Mouse (Mus musculus): ENCODE results near the gene Txnrd2.

Gene Txnrd2

DNA sequence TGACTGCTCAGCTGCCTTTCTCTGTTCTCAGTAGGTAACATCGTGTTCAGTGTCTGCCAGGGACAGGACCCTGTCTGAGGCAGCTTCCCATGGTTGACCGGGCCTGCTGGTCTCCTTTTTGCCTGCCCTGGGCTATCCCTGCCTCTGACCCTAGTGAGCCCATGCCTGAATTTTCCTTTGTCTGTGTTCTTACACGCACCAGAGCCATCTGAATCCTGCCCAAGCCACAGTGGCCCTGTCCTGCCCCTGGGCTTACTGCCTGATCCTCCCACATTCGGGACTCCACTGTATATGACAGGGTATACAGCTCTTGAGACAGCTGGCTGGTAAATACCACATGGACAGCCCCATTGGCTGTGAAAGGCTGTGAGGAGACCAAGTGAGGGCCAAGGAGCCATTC lies 16.4 kb upstream of the Txnrd2 start:
- Histone ChIP-seq H3K4me3 (replicated peaks; ENCODE audit: low read length) (no peak overlapping the region), H3K4me1 (replicated peaks; ENCODE audit: low read depth, low read length) (peaks cover 23% of the 10 kb centered on the region), H3K9me3 (ENCODE audit: low read length) (no peaks in the 10 kb centered on the region), H3K36me3 (ENCODE audit: insufficient read depth, low read length) (peaks cover 42% of the 10 kb centered on the region), H3K27me3 (ENCODE audit: insufficient read depth, low read length) (no peaks in the 10 kb centered on the region)
- TF ChIP-seq POU5F1 (IDR thresholded peaks at IDR 0.05; ENCODE audit: borderline replicate concordance, low read length), result no peak

DNA sequence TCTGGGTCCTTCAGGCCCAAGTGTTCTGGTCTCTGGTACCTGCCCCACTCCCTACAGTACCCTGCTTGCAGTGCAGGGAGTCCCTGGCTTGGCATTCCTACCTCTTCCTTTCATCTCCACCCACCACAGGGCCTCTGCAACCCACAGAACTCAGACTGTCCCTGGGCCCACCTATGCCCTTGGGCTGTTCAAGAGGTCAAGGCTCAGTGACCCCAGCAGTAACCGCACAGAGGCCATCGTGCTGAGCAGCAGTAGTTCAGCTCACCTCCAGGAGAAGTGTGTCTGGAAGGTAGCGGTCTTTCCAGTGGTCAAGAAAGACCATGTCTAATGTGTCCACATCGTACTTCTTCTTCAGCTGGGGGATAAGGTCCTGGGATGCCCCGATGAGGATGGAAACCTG lies 15.8 kb upstream of the Txnrd2 start:
- no peak for TF ChIP-seq CTCF (conservative IDR thresholded peaks at IDR 0.05; ENCODE audit: low read length)
- TF ChIP-seq POU5F1 (IDR thresholded peaks at IDR 0.05; ENCODE audit: borderline replicate concordance, low read length), result no peak
- TF ChIP-seq NANOG (IDR thresholded peaks at IDR 0.05; ENCODE audit: borderline replicate concordance, low read length), result no peak
- H3K9me3 ChIP-seq (ENCODE audit: low read length), result no peaks in the 10 kb centered on the region
- H3K27me3 ChIP-seq (ENCODE audit: insufficient read depth, low read length), result no peaks in the 10 kb centered on the region
- peaks cover 19% of the 10 kb centered on the region for H3K4me1 ChIP-seq (replicated peaks; ENCODE audit: low read depth, low read length)
- H3K36me3 ChIP-seq (ENCODE audit: insufficient read depth, low read length), result peaks cover 35% of the 10 kb centered on the region
- H3K4me3 ChIP-seq (replicated peaks; ENCODE audit: low read length), result no peak overlapping the region

DNA sequence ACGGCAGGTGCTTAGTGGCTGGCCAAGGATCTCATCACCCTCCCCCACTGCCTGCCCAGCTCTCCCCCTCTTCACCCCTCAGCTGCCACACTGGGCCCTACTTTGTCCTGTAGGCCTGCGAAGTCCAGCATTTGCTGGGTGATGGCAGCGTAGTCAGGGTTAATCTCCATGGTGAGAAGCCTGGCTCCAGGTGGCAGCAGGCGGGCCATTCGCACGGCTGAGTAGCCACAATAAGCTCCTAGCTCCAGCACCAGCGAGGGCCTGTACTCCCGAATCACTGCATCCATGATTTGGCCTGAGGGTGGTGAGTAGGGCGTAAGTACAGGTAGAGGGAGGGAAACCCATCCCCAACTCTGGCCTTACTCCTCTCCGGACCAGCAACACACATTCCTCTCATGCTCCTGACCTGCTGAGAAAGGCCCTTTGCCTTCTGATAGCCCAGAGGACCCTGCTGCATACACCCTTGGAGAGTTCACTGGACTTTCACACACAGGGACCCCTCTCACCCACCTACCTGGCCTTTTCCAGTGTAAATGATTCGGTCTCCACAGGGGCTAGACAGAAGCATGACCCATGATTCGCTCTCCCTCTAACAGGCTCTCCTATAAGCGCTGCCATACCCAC lies 15.0 kb upstream of the Txnrd2 start:
- no peak overlapping the region for H3K4me3 ChIP-seq (replicated peaks; ENCODE audit: low read length)
- TF ChIP-seq CTCF (conservative IDR thresholded peaks at IDR 0.05; ENCODE audit: low read length) (no peak), NANOG (IDR thresholded peaks at IDR 0.05; ENCODE audit: borderline replicate concordance, low read length) (no peak), POU5F1 (IDR thresholded peaks at IDR 0.05; ENCODE audit: borderline replicate concordance, low read length) (no peak)
- H3K4me1 ChIP-seq (replicated peaks; ENCODE audit: low read depth, low read length), result peaks cover 17% of the 10 kb centered on the region
- H3K27me3 ChIP-seq (ENCODE audit: insufficient read depth, low read length), result no peaks in the 10 kb centered on the region
- peaks cover 29% of the 10 kb centered on the region for H3K36me3 ChIP-seq (ENCODE audit: insufficient read depth, low read length)
- no peaks in the 10 kb centered on the region for H3K9me3 ChIP-seq (ENCODE audit: low read length)

DNA sequence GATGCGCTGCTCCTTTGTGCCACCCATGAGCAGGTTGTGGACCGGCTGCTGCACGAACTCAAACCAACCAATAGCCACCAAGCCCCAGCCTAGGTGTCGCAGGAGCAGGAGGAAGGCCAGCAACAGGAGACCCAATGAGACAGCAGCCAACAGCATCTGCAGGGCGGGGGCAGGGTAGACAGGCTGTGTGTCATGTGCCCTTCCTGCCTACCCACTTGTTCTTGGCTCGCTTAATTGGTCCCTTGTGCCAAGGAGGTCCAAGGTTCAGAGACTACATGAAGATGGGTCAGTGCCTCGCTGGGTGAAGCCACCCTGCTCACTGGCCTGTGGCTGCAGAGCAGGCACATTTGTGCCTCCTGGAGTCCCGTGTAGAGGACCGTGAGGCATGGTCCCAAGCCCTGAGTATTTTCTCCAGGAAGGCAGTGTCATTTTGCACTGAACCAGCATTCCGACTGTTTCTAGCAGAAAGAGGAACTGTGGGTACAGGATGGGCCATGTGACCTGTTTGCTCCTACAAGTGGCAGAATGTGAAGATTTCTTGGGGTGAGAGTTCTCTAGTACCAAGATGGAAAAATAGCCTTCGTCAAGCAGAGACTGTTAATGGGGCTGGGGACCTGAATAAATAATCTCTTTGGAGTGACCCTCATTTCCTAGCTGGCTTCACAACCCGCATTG lies 14.2 kb upstream of the Txnrd2 start:
- Histone ChIP-seq H3K27me3 (ENCODE audit: insufficient read depth, low read length) (no peaks in the 10 kb centered on the region), H3K9me3 (ENCODE audit: low read length) (no peaks in the 10 kb centered on the region), H3K4me3 (replicated peaks; ENCODE audit: low read length) (no peak overlapping the region), H3K4me1 (replicated peaks; ENCODE audit: low read depth, low read length) (peaks cover 22% of the 10 kb centered on the region), H3K36me3 (ENCODE audit: insufficient read depth, low read length) (peaks cover 29% of the 10 kb centered on the region)
- TF ChIP-seq NANOG (IDR thresholded peaks at IDR 0.05; ENCODE audit: borderline replicate concordance, low read length) (no peak), POU5F1 (IDR thresholded peaks at IDR 0.05; ENCODE audit: borderline replicate concordance, low read length) (no peak), CTCF (conservative IDR thresholded peaks at IDR 0.05; ENCODE audit: low read length) (no peak)

DNA sequence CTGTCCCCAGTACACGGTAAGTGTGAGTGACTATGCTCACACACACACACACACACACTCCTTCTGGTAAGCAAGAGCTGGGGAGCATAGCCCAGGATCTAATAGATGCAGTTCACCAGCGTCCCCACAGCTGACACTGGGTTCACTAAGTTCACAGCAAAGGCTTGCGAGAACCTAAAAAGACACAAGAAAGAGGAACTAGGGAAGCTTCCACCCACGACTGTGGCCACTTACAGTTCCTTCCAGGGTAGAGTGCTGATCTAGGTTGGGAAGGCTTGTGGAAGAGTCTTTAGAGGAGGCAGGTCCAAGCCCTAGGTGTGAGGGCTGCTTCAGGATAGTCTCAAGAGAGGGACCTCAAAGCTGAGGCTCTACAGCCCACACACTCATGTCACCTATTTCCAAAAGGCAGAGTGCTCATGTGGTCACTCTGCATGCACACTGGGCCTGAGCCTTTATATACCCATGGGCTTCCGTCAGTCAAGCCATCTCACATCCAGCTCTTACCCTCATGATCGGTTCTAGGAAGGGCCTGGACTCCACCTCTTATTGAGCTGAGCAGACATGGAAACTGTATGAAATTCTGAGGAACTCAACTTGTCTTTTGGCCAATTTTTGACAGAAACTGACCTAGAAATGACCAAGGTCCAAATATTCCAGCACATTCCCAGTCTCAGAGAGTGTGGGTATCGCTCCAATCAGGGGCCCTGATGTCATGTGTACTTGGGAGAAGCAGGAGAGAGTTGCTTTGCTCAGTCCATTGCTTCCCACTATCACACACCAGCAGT lies 13.0 kb upstream of the Txnrd2 start:
- Histone ChIP-seq H3K9me3 (ENCODE audit: low read length) (no peaks in the 10 kb centered on the region), H3K4me1 (replicated peaks; ENCODE audit: low read depth, low read length) (peaks cover 23% of the 10 kb centered on the region), H3K4me3 (replicated peaks; ENCODE audit: low read length) (no peak overlapping the region), H3K36me3 (ENCODE audit: insufficient read depth, low read length) (peaks cover 21% of the 10 kb centered on the region), H3K27me3 (ENCODE audit: insufficient read depth, low read length) (no peaks in the 10 kb centered on the region)
- TF ChIP-seq CTCF (conservative IDR thresholded peaks at IDR 0.05; ENCODE audit: low read length) (no peak), POU5F1 (IDR thresholded peaks at IDR 0.05; ENCODE audit: borderline replicate concordance, low read length) (no peak), NANOG (IDR thresholded peaks at IDR 0.05; ENCODE audit: borderline replicate concordance, low read length) (no peak)

DNA sequence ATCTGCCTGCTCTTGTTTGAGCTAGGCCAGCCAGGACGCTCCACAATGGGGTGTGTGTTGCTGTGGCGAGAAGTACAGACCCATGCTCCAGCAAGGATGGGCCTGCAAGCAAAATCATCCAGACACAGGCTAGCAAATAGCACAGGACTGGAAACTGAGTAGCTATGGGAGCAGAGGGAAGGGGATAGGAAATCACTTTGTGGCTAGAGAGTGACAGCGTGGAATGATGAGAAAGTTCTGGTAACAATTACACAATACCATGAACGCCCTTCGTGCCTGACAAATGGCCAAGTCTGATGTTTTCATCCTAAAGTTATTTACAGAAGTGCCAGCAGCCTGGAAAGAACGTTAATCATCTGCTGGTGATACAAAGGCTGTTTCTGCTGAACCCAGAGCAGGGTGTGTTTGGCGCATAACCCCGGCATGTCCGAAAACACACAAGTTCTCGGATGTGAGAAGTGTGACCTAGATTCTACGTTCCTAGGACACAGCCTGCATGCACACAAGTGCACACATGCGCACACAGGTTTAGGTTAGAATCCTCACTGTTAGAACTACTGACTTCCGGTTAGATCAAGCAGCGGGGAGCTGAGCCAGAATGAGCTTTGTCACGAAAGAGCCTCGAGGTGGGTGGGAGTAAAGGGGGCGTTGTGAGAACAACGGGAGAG lies 10.0 kb upstream of the Txnrd2 start:
- Histone ChIP-seq H3K27me3 (ENCODE audit: insufficient read depth, low read length) (no peaks in the 10 kb centered on the region), H3K36me3 (ENCODE audit: insufficient read depth, low read length) (peaks cover 7% of the 10 kb centered on the region; the same call in 1 of the 2 replicates), H3K4me3 (replicated peaks; ENCODE audit: low read length) (no peak overlapping the region), H3K9me3 (ENCODE audit: low read length) (no peaks in the 10 kb centered on the region), H3K4me1 (replicated peaks; ENCODE audit: low read depth, low read length) (peaks cover 31% of the 10 kb centered on the region)
- TF ChIP-seq CTCF (conservative IDR thresholded peaks at IDR 0.05; ENCODE audit: low read length), result no peak
- TF ChIP-seq POU5F1 (IDR thresholded peaks at IDR 0.05; ENCODE audit: borderline replicate concordance, low read length), result no peak
- TF ChIP-seq NANOG (IDR thresholded peaks at IDR 0.05; ENCODE audit: borderline replicate concordance, low read length), result no peak

DNA sequence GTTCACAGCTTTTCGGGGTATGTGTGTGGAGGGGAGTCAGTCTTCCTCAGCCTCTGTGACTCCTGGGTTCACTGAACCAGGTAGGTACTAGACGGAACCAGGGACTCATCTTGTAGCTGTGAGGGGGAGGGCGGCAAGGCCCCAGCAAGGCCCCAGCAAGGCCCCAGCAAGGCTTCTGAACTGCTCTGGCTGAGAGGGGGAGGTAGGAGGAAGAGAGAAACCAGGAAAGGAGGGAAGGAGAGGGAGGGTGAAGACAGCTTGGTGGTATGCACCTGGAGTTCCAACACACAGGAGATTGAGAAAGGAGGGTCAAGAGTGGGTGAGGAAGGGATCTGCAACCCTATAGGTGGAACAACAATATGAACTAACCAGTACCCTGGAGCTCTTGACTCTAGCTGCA lies 9.3 kb upstream of the Txnrd2 start:
- Histone ChIP-seq H3K9me3 (ENCODE audit: low read length) (no peaks in the 10 kb centered on the region), H3K4me3 (replicated peaks; ENCODE audit: low read length) (no peak overlapping the region), H3K36me3 (ENCODE audit: insufficient read depth, low read length) (0 out of 2 replicates have a peak, but pooled peaks cover 3% of the 10 kb centered on the region), H3K4me1 (replicated peaks; ENCODE audit: low read depth, low read length) (peaks cover 26% of the 10 kb centered on the region), H3K27me3 (ENCODE audit: insufficient read depth, low read length) (no peaks in the 10 kb centered on the region)
- no peak for TF ChIP-seq CTCF (conservative IDR thresholded peaks at IDR 0.05; ENCODE audit: low read length)
- TF ChIP-seq NANOG (IDR thresholded peaks at IDR 0.05; ENCODE audit: borderline replicate concordance, low read length), result no peak
- TF ChIP-seq POU5F1 (IDR thresholded peaks at IDR 0.05; ENCODE audit: borderline replicate concordance, low read length), result no peak

DNA sequence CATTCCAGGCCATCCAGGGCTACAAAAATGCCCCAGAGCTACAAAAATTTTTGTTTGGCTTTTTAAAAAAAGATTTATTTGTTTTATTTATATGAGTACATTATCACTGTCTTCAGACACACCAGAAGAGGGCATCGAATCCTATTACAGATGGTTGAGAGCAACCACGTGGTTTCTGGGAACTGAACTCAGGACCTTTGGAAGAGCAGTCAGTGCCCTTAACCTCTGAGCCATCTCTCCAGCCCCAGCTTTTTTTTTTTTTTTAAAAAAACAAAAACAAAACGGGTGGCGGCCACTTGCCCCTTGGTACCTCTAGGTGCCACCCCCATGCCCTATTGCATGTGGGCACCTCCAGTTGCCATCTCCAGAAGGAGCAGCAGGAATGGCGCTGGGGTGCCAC lies 8.7 kb upstream of the Txnrd2 start:
- no peaks in the 10 kb centered on the region for H3K27me3 ChIP-seq (ENCODE audit: insufficient read depth, low read length)
- H3K9me3 ChIP-seq (ENCODE audit: low read length), result no peaks in the 10 kb centered on the region
- TF ChIP-seq POU5F1 (IDR thresholded peaks at IDR 0.05; ENCODE audit: borderline replicate concordance, low read length) (no peak), CTCF (conservative IDR thresholded peaks at IDR 0.05; ENCODE audit: low read length) (no peak), NANOG (IDR thresholded peaks at IDR 0.05; ENCODE audit: borderline replicate concordance, low read length) (no peak)
- no peak overlapping the region for H3K4me3 ChIP-seq (replicated peaks; ENCODE audit: low read length)
- peaks cover 24% of the 10 kb centered on the region for H3K4me1 ChIP-seq (replicated peaks; ENCODE audit: low read depth, low read length)
- 0 out of 2 replicates have a peak, but pooled peaks cover 3% of the 10 kb centered on the region for H3K36me3 ChIP-seq (ENCODE audit: insufficient read depth, low read length)
